Mouse (Mus musculus) bone marrow, adult 2 months (tissue): ENCODE results near the gene Mcfd2.

Source experiments
- CTCF ChIP-seq: fragments of 200-500 bp; IDR thresholded peaks from 2 replicates; pipeline ENCODE4 v1.5.1; 2011; ENCODE audit warnings: low read length, control low read depth; ENCODE audit not compliant: control insufficient read depth, insufficient read depth
- POLR2A ChIP-seq: fragments of 200-500 bp; IDR thresholded peaks from 2 replicates; pipeline ENCODE4 v1.6.1; 2011; ENCODE audit warnings: low read depth, mild to moderate bottlenecking, control low read depth, low read length, borderline replicate concordance; ENCODE audit not compliant: control insufficient read depth

- TF ChIP-seq CTCF (no peak), POLR2A (no peak)
These were observed 55.2 kb downstream of the Mcfd2 start for GRCm38 (mm10) chr17:87210525-87210924.
